Mouse (Mus musculus): ENCODE measurements around the gene Acaca.

DNA sequence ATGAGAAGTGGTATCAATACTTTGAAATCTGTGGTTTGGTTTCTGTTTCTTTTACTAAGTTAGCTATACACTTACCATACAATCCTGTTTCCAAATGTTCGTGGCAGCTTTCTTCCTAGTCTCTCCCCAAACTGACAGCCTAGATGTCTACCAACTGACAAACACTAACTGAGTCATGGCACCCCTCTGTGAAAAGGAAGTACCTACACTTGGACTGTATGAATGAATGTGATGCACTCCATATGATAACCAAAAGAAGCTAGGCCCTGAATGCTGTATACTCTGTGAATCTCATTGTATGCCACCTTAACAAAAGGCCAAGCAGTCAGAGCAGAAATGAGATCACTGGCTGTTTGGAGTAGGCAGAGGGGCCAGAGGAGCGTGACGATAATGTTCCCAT, 227.8 kb downstream of the Acaca start:
- TF ChIP-seq CTCF (IDR thresholded peaks at IDR 0.05; ENCODE audit: insufficient read depth, low read length) = no peak
- TF ChIP-seq POLR2A (IDR thresholded peaks at IDR 0.05; ENCODE audit: borderline replicate concordance, extremely low read depth, low read depth, low read length) = no peak
